Mouse (Mus musculus): ENCODE data around the gene Thap11. TPM values are rescaled to one million over a fixed set of nuclear protein-coding genes. Genes with fewer than 3 reads are reported as not detected.
"Not testable (repeated sequence)": the region's sequence is repeated elsewhere in the genome, so short reads cannot be mapped to it uniquely, and the experiment has no call there.

Thap11 gene
- total RNA-seq (2021): 10 to 100 TPM; 19.3 to 19.5 TPM
- long read RNA-seq, experiment 1, transcript Thap11-201 (1 exons, 1,819 nt): major isoform, 20 of 20 reads
- long read RNA-seq, experiment 1, partial matches to known transcripts: 0 of 20 reads
- long read RNA-seq, experiment 1, other reads (novel, unspliced or antisense): 0 of 20 reads
- long read RNA-seq, experiment 2, transcript Thap11-201 (1 exons, 1,819 nt): major isoform, 28 of 28 reads
- long read RNA-seq, experiment 2, partial matches to known transcripts: 0 of 28 reads
- long read RNA-seq, experiment 2, other reads (novel, unspliced or antisense): 0 of 28 reads

- peak; percentile 91 for DNase-seq
Observed at GRCm38 (mm10) chr8:105854715-105855216, at the start of gene Thap11. Thap11 (plus strand) TSS chr8:105855132.

GRCm38 (mm10) chr8:105805346-105805745, 49.6 kb upstream of the Thap11 start:
- DNase-seq: no peak

- DNase-seq: no peak
Observed at GRCm38 (mm10) chr8:105805964-105806363, 49.0 kb upstream of the Thap11 start.

GRCm38 (mm10) chr8:105807766-105808165, 47.2 kb upstream of the Thap11 start:
- no peak for DNase-seq

GRCm38 (mm10) chr8:105808480-105808879, 46.5 kb upstream of the Thap11 start:
- peak; percentile 55 for DNase-seq

- DNase-seq: no peak
Observed at GRCm38 (mm10) chr8:105810245-105810786, 44.6 kb upstream of the Thap11 start.

GRCm38 (mm10) chr8:105811061-105811460, 43.9 kb upstream of the Thap11 start:
- no peak for DNase-seq

- no peak for DNase-seq
Observed at GRCm38 (mm10) chr8:105811543-105811942, 43.4 kb upstream of the Thap11 start.

DNA sequence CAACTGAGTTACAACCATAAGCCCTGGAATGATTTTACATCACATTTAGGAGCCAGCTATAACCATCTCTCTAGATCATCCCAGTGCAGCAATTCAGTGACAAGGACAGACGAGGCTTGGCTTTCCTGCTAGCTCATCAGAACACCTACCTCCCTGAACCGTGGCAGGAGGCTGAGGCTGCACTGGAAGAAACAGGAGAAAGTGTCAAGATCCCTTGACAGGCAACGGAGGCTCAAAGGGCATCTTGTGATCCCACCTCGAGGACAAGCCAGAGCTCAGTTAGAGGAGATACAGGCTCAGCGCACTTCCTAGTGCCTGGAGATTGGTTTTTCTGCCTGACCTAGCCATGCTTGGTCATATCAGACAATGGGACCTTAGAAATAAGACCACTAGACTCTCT, 42.4 kb upstream of the Thap11 start:
- DNase-seq: no peak

- no peak for DNase-seq
Observed at GRCm38 (mm10) chr8:105813241-105813640, 41.7 kb upstream of the Thap11 start.

- no peak for DNase-seq
Observed at GRCm38 (mm10) chr8:105819659-105820058, 35.3 kb upstream of the Thap11 start.

DNA sequence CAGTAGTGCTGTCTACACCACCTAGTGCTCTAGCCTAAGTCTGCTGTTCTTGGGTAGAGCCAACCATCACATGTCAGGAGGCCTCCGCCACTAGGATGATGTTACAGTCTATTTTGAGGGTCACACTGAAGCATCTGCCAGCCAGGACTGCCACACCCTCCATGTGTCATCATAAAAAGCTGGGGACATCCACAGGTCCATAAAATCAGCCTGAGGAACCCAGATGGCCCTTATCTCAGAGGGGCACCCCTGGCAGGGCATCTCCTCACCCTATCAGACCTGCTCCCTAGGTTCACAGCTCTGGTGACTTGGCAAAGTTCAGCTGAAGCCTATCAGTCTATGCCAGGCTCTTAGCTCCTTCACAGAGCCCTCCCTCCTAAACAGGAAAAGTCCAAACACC, 34.0 kb upstream of the Thap11 start:
- peak; percentile 76 for DNase-seq

DNA sequence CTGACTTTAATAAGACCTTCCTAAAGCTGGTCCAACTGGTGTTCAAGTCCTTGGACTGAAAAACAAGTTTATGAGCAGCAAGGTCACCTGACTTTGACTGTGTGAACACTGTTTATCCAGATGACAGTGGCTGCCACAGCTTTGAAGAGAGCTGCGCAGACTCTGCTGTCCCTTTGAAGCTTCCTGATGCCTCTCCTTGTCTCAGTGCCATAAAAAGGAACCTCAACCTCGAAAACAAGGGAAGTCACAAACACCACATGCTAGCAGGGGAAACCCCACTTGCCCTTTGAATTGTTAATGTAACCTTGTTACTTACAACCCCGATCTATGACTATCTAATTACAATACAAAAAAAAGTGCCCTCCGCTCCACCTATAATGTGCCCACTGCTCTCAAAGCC, 29.4 kb upstream of the Thap11 start:
- no peak for DNase-seq

DNA sequence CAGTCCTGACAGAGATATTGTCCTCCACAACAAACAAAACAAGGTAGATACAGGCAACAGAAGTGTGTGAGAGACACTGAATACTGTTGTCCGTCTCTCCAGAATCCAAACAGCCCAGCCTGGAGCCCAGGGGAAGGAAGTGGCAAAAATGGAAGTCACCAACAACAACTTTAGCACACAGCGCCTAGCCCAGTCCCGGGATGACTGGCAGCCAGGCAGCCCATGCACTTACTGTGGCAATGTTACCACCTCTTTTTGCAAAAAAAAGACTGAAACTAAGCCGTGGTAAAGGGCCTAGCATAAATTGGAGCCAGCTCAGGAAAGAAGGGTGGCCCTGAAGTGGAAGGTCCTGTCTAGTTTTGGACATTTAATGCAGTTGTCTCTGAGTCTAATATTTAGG, 28.6 kb upstream of the Thap11 start:
- no peak for DNase-seq

- peak; percentile 97 for DNase-seq
Observed at GRCm38 (mm10) chr8:105826861-105827848, 27.8 kb upstream of the Thap11 start, which contains the start of the genes Ranbp10 and Tsnaxip1. Ranbp10 (minus strand) TSS chr8:105827350. Tsnaxip1 (plus strand) TSS chr8:105827731.

DNA sequence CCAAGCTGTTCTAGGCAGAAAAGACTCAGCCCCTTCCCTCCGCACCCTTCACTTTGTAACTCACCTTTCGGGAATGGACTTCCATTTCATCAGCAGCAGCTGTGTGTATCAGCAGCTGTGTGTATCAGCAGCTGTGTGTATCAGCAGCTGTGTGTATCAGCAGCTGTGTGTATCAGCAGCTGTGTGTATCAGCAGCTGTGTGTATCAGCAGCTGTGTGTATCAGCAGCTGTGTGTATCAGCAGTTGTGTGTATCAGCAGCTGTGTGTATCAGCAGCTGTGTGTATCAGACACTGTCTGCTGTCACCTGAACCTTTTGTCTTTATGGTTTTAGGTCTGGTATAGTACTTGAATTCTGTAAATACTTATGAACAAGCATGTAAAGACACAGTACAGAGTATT, 21.2 kb upstream of the Thap11 start:
- not testable (repeated sequence) for DNase-seq

GRCm38 (mm10) chr8:105835318-105835717, 19.6 kb upstream of the Thap11 start:
- peak; percentile 66 for DNase-seq

DNA sequence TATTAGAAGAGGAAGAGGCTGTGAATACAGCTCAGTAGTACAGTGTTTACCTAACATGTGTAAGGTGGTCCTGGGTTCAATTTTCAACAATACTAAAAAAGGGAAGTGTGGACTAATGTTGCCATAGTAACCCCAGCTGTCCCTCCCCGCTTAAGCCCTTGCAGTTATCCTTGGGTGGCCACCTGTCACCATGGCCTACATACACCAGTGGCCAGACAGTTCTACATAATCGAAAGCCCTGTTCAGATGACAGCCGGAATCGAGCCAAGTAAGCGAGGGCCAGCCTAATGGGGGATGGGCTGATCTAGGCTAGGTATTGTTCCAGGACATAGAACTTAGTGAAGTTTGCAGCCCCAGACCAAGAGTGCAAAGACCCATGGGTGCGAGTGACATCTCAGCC, 17.9 kb upstream of the Thap11 start:
- DNase-seq: no peak

DNA sequence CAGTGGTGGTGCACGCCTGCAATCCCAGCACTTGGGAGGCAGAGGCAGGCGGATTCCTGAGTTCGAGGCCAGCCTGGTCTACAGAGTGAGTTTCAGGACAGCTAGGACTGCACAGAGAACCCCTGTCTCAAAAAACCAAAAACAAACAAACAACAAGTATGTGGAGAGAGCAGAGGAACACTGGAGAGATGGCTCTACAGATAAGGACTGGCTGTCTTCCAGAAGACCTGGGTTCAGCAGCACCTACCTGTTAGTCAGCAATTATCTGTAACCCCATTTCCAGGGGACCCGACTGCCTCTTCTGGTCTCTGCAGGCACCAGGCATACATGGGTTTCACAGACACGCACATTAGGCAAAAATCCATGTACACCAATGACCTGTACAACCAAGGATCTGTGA, 15.7 kb upstream of the Thap11 start:
- no peak for DNase-seq

DNA sequence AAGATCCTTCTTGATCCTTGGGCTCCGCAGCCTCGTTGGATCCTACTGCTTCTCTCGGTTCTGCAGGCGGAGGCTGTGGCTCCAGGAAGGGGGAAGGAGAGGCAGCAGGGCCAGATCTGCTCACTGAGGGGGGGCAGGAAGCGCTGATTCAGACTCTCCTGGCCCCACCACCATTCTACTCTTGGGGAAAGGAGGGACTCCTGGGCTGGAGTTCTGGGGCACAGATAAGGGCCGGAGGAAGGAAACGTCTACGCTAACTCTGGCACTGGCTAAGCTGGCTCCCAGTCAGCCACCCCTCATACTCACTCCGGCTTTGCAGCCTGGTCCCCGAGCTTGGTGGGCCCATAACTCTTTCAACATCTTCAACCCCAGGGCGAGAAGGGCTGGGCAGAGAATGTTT, 8.3 kb upstream of the Thap11 start:
- no peak for DNase-seq

- no peak for DNase-seq
Observed at GRCm38 (mm10) chr8:105850014-105850413, 4.9 kb upstream of the Thap11 start.

GRCm38 (mm10) chr8:105850611-105851010, 4.3 kb upstream of the Thap11 start:
- no peak for DNase-seq
